Mouse (Mus musculus): Measurements from ENCODE around the gene Dcp1a.

DNA sequence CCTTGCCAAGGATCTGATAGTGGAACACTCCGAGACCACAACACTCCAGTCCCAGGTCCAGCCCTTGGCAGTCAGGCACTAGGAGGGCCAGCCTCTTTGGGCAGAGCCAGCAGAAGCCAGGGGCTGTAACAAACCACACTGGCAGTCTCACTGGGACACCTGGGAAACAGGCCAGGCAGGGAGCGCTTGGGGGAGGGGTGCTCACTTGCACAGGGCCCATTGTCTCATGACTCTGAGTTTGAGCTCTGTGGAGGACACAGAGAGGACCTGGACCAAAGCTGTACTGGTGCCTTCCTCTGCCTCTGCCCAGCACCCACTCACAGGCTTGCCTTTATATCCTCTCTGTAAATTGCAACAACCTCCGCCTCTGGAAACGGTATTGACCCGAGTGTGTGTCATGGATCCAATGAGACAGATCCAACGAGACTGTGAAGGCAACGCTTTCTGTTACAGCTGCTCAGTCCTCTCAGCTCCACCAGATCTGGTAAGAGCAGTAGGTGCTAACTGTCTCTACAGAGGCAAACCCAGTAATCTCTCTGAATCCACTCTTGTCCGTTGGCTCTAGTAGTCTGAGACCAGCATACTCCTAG is 68.9 kb downstream of the Dcp1a start, which contains the start of gene Tkt:
- TF ChIP-seq CTCF (IDR thresholded peaks at IDR 0.05; ENCODE audit: low read depth, low read length) (no peak), EP300 (IDR thresholded peaks at IDR 0.05; ENCODE audit: insufficient read depth, low read depth, low read length) (no peak)
